Mouse (Mus musculus): ENCODE measurements around the gene Pik3c2a.

DNA sequence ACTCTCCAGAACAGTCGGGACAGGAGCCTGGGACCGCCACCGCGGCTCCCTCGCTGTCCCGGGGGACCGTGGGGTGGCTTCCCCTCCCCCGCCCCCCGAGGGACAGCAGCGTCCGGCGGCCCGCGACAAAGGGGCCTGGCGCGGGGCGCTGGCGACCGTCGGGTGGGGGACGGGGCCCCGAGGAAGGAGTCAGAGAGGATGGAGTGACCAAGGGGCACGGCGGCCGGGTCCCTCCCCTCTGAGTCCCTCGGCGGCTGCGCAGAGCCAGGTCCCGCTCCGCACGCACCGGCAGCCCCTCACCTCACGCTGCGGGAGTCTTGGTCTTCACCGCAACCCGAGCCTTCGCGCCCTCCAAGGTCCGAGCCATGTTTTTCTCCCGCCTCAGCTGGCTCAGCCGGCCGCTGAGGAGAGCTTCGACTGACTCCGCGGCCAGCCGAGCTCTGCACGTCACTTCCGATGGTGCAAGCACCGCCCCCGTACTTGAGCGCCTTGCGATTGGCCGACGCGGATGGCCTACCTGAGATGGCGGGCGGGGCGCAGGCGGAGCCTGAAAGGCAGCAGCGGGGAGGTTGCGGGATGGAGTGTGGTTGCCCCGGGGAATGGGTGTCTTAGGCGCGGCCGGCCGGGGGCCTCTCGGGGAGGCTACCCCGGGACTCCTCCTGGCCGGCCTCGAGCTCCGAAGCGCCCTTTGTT lies at the start of gene Pik3c2a:
- TF ChIP-seq ZC3H11A (IDR thresholded peaks at IDR 0.05; ENCODE audit: borderline replicate concordance, low read depth, low read length), result no peak
- no peak for TF ChIP-seq CHD2 (IDR thresholded peaks at IDR 0.05; ENCODE audit: low read depth, low read length)
- TF ChIP-seq MAFK (IDR thresholded peaks at IDR 0.05; ENCODE audit: insufficient read depth, low read depth, low read length), result no peak
- no peak for TF ChIP-seq HCFC1 (IDR thresholded peaks at IDR 0.05; ENCODE audit: borderline replicate concordance, insufficient read depth, low read length)
- no peak for TF ChIP-seq ZNF384 (IDR thresholded peaks at IDR 0.05; ENCODE audit: low read depth, low read length)
